Mouse (Mus musculus) gastrocnemius, adult 18-20 months (tissue): ENCODE measurements around the gene Magi1. TPM values are rescaled to one million over a fixed set of nuclear protein-coding genes. Genes with fewer than 3 reads are reported as not detected.

Experiments used
- DNase-seq: peaks from one replicate; pipeline ENCODE4 v3.0.0; 2021; ENCODE audit warnings: low spot score
- total RNA-seq, 2 experiments: library from RNA; stranded (reverse); gene quantifications; 2 replicates each; pipeline ENCODE4 v1.2.3; 2021

Gene Magi1
- total RNA-seq, 2 experiments from 2014 or later: 2.1 to 2.7 TPM

GRCm38 (mm10) chr6:94203642-94204145 is 80.0 kb downstream of the Magi1 start:
- no peak for DNase-seq

GRCm38 (mm10) chr6:94201940-94202339 is 81.8 kb downstream of the Magi1 start:
- no peak for DNase-seq

GRCm38 (mm10) chr6:94200910-94201309 is 82.8 kb downstream of the Magi1 start:
- no peak for DNase-seq

- DNase-seq: no peak
Measured at GRCm38 (mm10) chr6:94199696-94200095, 84.0 kb downstream of the Magi1 start.

- DNase-seq: no peak
Measured at GRCm38 (mm10) chr6:94197831-94198230, 85.9 kb downstream of the Magi1 start.

- DNase-seq: no peak
Measured at GRCm38 (mm10) chr6:94195303-94195911, 88.3 kb downstream of the Magi1 start.

GRCm38 (mm10) chr6:94190830-94191229 is 92.9 kb downstream of the Magi1 start:
- DNase-seq: no peak

GRCm38 (mm10) chr6:94189379-94189778 is 94.3 kb downstream of the Magi1 start:
- no peak for DNase-seq

GRCm38 (mm10) chr6:94186628-94187319 is 96.9 kb downstream of the Magi1 start:
- DNase-seq: no peak

GRCm38 (mm10) chr6:94184268-94184667 is 99.4 kb downstream of the Magi1 start:
- DNase-seq: no peak

- no peak for DNase-seq
Measured at GRCm38 (mm10) chr6:94183354-94183851, 100.3 kb downstream of the Magi1 start.

GRCm38 (mm10) chr6:94181673-94182255 is 102.0 kb downstream of the Magi1 start:
- no peak for DNase-seq

- DNase-seq: no peak
Measured at GRCm38 (mm10) chr6:94180331-94181150, 103.2 kb downstream of the Magi1 start.

- DNase-seq: no peak
Measured at GRCm38 (mm10) chr6:94177559-94177958, 106.2 kb downstream of the Magi1 start.

GRCm38 (mm10) chr6:94176705-94177104 is 107.0 kb downstream of the Magi1 start:
- DNase-seq: no peak

- no peak for DNase-seq
Measured at GRCm38 (mm10) chr6:94171250-94171649, 112.5 kb downstream of the Magi1 start.

- DNase-seq: no peak
Measured at GRCm38 (mm10) chr6:94169581-94170194, 114.0 kb downstream of the Magi1 start.

- DNase-seq: no peak
Measured at GRCm38 (mm10) chr6:94165951-94166350, 117.8 kb downstream of the Magi1 start.

GRCm38 (mm10) chr6:94164753-94165536 is 118.8 kb downstream of the Magi1 start:
- no peak for DNase-seq

- no peak for DNase-seq
Measured at GRCm38 (mm10) chr6:94163325-94163995, 120.3 kb downstream of the Magi1 start.
